Mouse (Mus musculus) embryonic facial prominence, embryonic 11.5 days (tissue): Measurements from ENCODE around the gene Mup6. TPM values are rescaled to one million over a fixed set of nuclear protein-coding genes. Genes with fewer than 3 reads are reported as not detected.
"Not testable (repeated sequence)": the region's sequence is repeated elsewhere in the genome, so short reads cannot be mapped to it uniquely, and the experiment has no call there.

Source experiments
- ATAC-seq: fragments of 200-750 bp; cut with Nextera tagmentation; replicated peaks from 2 replicates; pipeline ENCODE4 v1.8.0; 2017; ENCODE audit warnings: low read depth; ENCODE audit not compliant: insufficient number of reproducible peaks, low FRiP score, low TSS enrichment
- DNase-seq: peaks from one replicate; pipeline ENCODE4 v3.0.0-alpha.2; 2015; ENCODE audit warnings: low spot score
- H3K27ac ChIP-seq: fragments of 300-500 bp; sonication (generic); replicated peaks from 2 replicates; pipeline ENCODE4 v1.5.1; 2014; ENCODE audit warnings: mild to moderate bottlenecking, low read depth, low read length, control low read depth
- H3K27me3 ChIP-seq: fragments of 300-500 bp; sonication (generic); 2 replicates; pipeline ENCODE4 v1.6.1; 2014; ENCODE audit warnings: mild to moderate bottlenecking, low read length, moderate library complexity, mixed read lengths; ENCODE audit not compliant: control insufficient read depth, insufficient read depth
- H3K36me3 ChIP-seq: fragments of 300-500 bp; sonication (generic); replicated peaks from 2 replicates; pipeline ENCODE4 v1.6.1; 2014; ENCODE audit warnings: low read depth, mild to moderate bottlenecking, low read length, moderate library complexity, mixed read lengths; ENCODE audit not compliant: control insufficient read depth, insufficient read depth
- H3K4me1 ChIP-seq: fragments of 300-500 bp; sonication (generic); 2 replicates; pipeline ENCODE4 v1.6.1; 2014; ENCODE audit warnings: low read length, mixed read lengths; ENCODE audit not compliant: control insufficient read depth, insufficient read depth
- H3K4me2 ChIP-seq: fragments of 300-500 bp; sonication (generic); 2 replicates; pipeline ENCODE4 v1.6.1; 2014; ENCODE audit warnings: low read depth, mild to moderate bottlenecking, control low read depth, low read length, moderate library complexity
- H3K4me3 ChIP-seq: fragments of 300-500 bp; sonication (generic); 2 replicates; pipeline ENCODE4 v1.5.1; 2014; ENCODE audit warnings: low read depth, low read length, control low read depth
- H3K9ac ChIP-seq: fragments of 300-500 bp; sonication (generic); replicated peaks from 2 replicates; pipeline ENCODE4 v1.6.1; 2014; ENCODE audit warnings: mild to moderate bottlenecking, control low read depth, low read length
- H3K9me3 ChIP-seq: fragments of 300-500 bp; sonication (generic); replicated peaks from 2 replicates; pipeline ENCODE4 v1.6.1; 2016; ENCODE audit warnings: mild to moderate bottlenecking, low read length, inconsistent platforms, mixed read lengths; ENCODE audit not compliant: control insufficient read depth
- WGBS: fragments of 180-500 bp; shearing (Covaris S2); extraction: QIAGEN DNeasy Blood & Tissue Kit; methylation state at CpG from one replicate; pipeline ENCODE4 v1.1.7; 2014; 5-methylcytosine and 5-hydroxymethylcytosine counted together
- polyA plus RNA-seq: library from polyadenylated mRNA; unstranded; fragments of >200 nt; fragmentation: Nextera tagmentation; extraction: Ambion mirVana; gene quantifications from 2 replicates; pipeline ENCODE4 v1.2.1, GENCODE M21; 2014

The Mup6 gene
- polyA plus RNA-seq, 1 experiment from 2014 or later: not detected

DNA sequence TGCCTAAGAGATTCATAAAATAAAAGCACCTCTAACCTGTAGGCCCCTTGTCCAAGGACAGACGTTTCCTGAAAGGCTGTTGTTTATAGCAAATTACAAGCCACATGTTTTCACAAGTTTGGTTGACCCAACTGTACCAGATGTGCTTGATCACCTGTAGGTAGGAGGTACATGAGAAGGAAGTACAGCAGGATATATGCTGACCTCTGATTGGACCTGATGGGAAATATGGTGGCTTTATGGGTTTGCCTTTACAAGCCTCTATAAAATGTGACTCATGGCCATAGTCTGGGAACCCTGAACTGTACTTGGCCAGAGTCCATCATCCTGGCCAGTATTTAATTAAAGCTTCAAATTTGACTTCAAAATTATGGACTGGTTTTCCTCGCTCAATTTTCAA, 26.6 kb upstream of the Mup6 start:
- Histone ChIP-seq H3K27ac (no peak overlapping the region), H3K4me1 (no peaks in the 10 kb centered on the region), H3K9me3 (no peaks in the 10 kb centered on the region), H3K9ac (no peak overlapping the region), H3K4me3 (no peak overlapping the region), H3K36me3 (no peaks in the 10 kb centered on the region), H3K4me2 (no peak overlapping the region), H3K27me3 (no peaks in the 10 kb centered on the region)
- DNase-seq (no peak), ATAC-seq (no peak)
- WGBS: 65% methylated on average over 2 of the region's 2 CpGs

DNA sequence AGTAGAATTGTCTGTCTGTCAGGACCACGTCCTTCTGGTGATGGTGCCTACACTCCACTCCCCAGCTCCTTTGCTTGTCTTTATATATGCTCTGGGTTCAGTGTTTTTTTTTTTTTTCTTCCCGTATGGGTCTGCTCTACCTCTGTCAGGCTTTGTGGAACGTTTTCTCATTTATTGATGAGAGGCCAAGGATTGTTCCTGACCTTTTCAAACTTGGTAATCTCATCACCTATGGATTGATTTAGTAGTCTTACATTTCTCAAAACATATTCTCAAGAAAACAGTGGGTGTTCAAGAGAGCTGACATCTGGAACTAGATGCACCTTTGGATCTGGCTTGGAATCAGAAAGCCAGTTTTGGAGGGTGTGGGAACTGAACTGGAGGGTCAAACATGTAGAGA, 3.5 kb upstream of the Mup6 start, which contains the start of gene Mup4:
Mup4 (minus strand) TSS at position 101 of the 400 bp plus-strand sequence.
- DNase-seq: no peak
- Histone ChIP-seq H3K9me3 (no peaks in the 10 kb centered on the region), H3K4me1 (no peaks in the 10 kb centered on the region), H3K9ac (no peak within 1 kb of the TSS), H3K4me2 (no peak within 1 kb of the TSS), H3K36me3 (no peaks in the 10 kb centered on the region), H3K27ac (no peak within 1 kb of the TSS), H3K27me3 (no peaks in the 10 kb centered on the region), H3K4me3 (no peak within 1 kb of the TSS)
- ATAC-seq: no peak
- WGBS: 90% methylated on average over 3 of the region's 3 CpGs

DNA sequence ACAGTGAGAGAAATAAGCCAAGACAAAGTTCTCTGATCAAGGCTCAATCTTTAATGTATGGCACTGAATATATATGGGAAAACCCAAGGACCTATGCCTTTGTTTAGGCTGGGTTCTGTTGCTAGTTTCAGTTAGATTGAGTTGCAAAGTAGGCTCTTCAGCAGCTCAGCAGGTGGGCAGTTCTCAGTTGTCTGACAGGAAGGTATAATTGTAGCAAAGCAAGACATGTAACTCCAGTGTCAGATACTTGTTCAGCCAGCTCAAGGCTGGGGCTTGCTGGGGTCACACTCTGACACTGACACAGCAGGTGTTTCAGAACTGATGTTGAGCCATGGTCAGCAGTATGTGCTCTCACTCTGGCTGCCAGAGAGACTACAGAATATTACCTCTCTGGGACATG, 33.8 kb downstream of the Mup6 start:
- not testable (repeated sequence) for H3K27me3 ChIP-seq, ATAC-seq, H3K9ac ChIP-seq, H3K4me3 ChIP-seq, H3K9me3 ChIP-seq, H3K36me3 ChIP-seq, H3K27ac ChIP-seq, H3K4me1 ChIP-seq, H3K4me2 ChIP-seq, DNase-seq

DNA sequence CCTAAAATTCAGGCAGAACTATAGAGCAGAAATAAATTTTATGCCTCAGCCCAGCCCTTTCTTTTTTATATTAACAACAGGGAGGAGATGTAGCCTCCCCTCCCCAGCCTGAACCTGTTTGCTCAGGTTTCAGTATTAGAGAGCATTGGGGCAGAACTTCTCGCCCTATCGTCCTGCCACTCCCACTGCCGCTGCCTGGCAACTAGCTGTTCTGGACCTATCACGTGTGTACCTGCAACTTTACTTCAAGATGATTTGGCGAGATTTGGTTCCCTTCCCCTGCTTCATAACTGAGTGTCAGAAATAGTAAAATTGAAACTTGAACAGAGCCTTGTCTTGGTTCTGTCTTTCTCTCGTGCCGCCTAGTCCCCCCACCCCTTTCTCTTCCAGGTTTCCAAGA, 56.0 kb downstream of the Mup6 start:
- not testable (repeated sequence) for H3K9me3 ChIP-seq, H3K4me2 ChIP-seq, H3K4me3 ChIP-seq, H3K27me3 ChIP-seq, H3K27ac ChIP-seq, ATAC-seq, DNase-seq, H3K4me1 ChIP-seq, H3K36me3 ChIP-seq, H3K9ac ChIP-seq
- WGBS: 90% methylated on average over 7 of the region's 7 CpGs

DNA sequence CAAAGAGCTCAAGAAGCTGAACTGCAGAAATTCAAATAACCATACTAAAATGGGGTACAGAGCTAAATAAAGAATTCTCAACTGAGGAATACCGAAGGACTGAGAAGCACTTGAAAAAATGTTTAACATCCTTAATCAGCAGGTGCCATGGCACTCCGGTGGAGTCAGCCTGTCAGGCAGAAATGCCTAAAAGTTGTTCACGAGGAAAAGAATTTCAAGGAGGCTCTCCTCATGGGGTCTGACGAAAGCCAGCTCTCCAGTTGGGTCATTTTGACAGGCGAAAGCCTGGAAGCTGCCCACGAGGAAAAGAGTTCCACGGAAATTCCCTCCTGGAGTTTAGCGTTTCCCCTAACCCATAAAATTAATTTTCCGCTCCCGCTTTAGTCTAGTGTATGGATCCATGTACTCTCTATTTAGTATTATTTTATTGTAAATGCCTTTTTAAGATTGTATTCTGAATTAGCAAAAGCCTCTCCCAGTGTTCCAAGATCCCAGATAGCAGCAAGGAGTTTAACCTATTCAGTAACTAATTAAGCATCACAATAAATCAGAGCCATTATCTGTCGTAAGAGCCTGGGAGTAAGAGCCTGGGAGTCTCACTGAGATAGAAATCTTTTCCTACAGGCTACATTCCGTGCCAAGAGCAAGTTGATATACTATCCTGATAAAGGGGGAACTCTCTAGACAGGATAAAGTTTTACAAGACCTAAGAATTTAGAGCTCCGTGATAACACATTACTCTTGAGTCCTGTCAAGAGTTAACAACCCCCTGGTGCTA, 65.4 kb downstream of the Mup6 start:
- not testable (repeated sequence) for H3K9me3 ChIP-seq, H3K4me1 ChIP-seq, H3K4me2 ChIP-seq, H3K36me3 ChIP-seq, H3K9ac ChIP-seq, H3K27me3 ChIP-seq, H3K27ac ChIP-seq, DNase-seq, ATAC-seq, H3K4me3 ChIP-seq
- 81% methylated on average over 12 of the region's 13 CpGs for WGBS

Other genes with a start within 250 kb of the Mup6 start
- gene Inip, start 162.7 kb upstream of the Mup6 start, polyA plus RNA-seq: 97.2 and 103 TPM in 2 replicates
- 7.1 and 9.5 TPM in 2 replicates for gene Snx30, start 158.5 kb upstream of the Mup6 start, polyA plus RNA-seq
- not detected in 2 replicates for gene Slc46a2, start 49.2 kb upstream of the Mup6 start, polyA plus RNA-seq
- gene Mup4, start 3.6 kb upstream of the Mup6 start, polyA plus RNA-seq: not detected in 2 replicates
- gene Mup7, start 106.2 kb downstream of the Mup6 start, polyA plus RNA-seq: not detected in 2 replicates
- gene Mup2, start 190.0 kb downstream of the Mup6 start, polyA plus RNA-seq: not detected in 2 replicates